Mouse (Mus musculus): ENCODE results near the gene Fignl1. TPM values are rescaled to one million over a fixed set of nuclear protein-coding genes. Genes with fewer than 3 reads are reported as not detected.

Fignl1 gene
- total and polyA plus RNA-seq, 3 experiments, result 3.6 to 120 (median 97.4) TPM

GRCm38 (mm10) chr11:11751091-11751490 lies 57.7 kb downstream of the Fignl1 start:
- Histone ChIP-seq H3K4me1 (ENCODE audit: insufficient read depth, low read depth, low read length) (peaks cover 4% of the 10 kb centered on the region; the same call in 1 of the 2 replicates), H3K9me3 (replicated peaks) (no peaks in the 10 kb centered on the region), H3K4me3 (ENCODE audit: low read depth, low read length) (no peak overlapping the region), H3K27me3 (ENCODE audit: insufficient read depth, low read length) (no peaks in the 10 kb centered on the region), H3K36me3 (replicated peaks) (peaks cover 100% of the 10 kb centered on the region)
- no peak for DNase-seq (ENCODE audit: low spot score)
- no peak for ATAC-seq (ENCODE audit: extremely low read depth, insufficient number of reproducible peaks, low FRiP score, poor library complexity, severe bottlenecking)
- TF ChIP-seq GATA2 (IDR thresholded peaks at IDR 0.05; ENCODE audit: borderline replicate concordance, low read depth, low read length) (no peak), CTCF (IDR thresholded peaks at IDR 0.05; ENCODE audit: low read depth, low read length) (no peak), GATA1 (IDR thresholded peaks at IDR 0.05; ENCODE audit: borderline replicate concordance, low read length) (no peak), POLR2AphosphoS5 (IDR thresholded peaks at IDR 0.05; ENCODE audit: insufficient replicate concordance, low read depth, low read length) (no peak), TAL1 (conservative IDR thresholded peaks at IDR 0.05; ENCODE audit: low read depth, low read length) (no peak)

GRCm38 (mm10) chr11:11744222-11744621 lies 64.5 kb downstream of the Fignl1 start:
- ATAC-seq (ENCODE audit: extremely low read depth, insufficient number of reproducible peaks, low FRiP score, poor library complexity, severe bottlenecking) (no peak), DNase-seq (ENCODE audit: low spot score) (no peak)
- Histone ChIP-seq H3K4me1 (ENCODE audit: insufficient read depth, low read depth, low read length) (peaks cover 30% of the 10 kb centered on the region), H3K9me3 (replicated peaks) (no peaks in the 10 kb centered on the region), H3K36me3 (replicated peaks) (peaks cover 83% of the 10 kb centered on the region), H3K4me3 (ENCODE audit: low read depth, low read length) (no peak overlapping the region), H3K27me3 (ENCODE audit: insufficient read depth, low read length) (no peaks in the 10 kb centered on the region)
- TF ChIP-seq TAL1 (conservative IDR thresholded peaks at IDR 0.05; ENCODE audit: low read depth, low read length) (no peak), CTCF (IDR thresholded peaks at IDR 0.05; ENCODE audit: low read depth, low read length) (no peak), GATA2 (IDR thresholded peaks at IDR 0.05; ENCODE audit: borderline replicate concordance, low read depth, low read length) (no peak), GATA1 (IDR thresholded peaks at IDR 0.05; ENCODE audit: borderline replicate concordance, low read length) (no peak), POLR2AphosphoS5 (IDR thresholded peaks at IDR 0.05; ENCODE audit: insufficient replicate concordance, low read depth, low read length) (no peak)

- Histone ChIP-seq H3K36me3 (replicated peaks) (peaks cover 81% of the 10 kb centered on the region), H3K27me3 (ENCODE audit: insufficient read depth, low read length) (no peaks in the 10 kb centered on the region), H3K4me3 (ENCODE audit: low read depth, low read length) (no peak overlapping the region), H3K9me3 (replicated peaks) (no peaks in the 10 kb centered on the region), H3K4me1 (ENCODE audit: insufficient read depth, low read depth, low read length) (peaks cover 42% of the 10 kb centered on the region)
- DNase-seq (ENCODE audit: low spot score), result peak; percentile 19
- TF ChIP-seq GATA1 (IDR thresholded peaks at IDR 0.05; ENCODE audit: borderline replicate concordance, low read length) (no peak), GATA2 (IDR thresholded peaks at IDR 0.05; ENCODE audit: borderline replicate concordance, low read depth, low read length) (no peak), POLR2AphosphoS5 (IDR thresholded peaks at IDR 0.05; ENCODE audit: insufficient replicate concordance, low read depth, low read length) (no peak), TAL1 (conservative IDR thresholded peaks at IDR 0.05; ENCODE audit: low read depth, low read length) (no peak), CTCF (IDR thresholded peaks at IDR 0.05; ENCODE audit: low read depth, low read length) (peak; percentile 45; the same call in 1 of the 2 replicates)
- peak; percentile 74 for ATAC-seq (ENCODE audit: extremely low read depth, insufficient number of reproducible peaks, low FRiP score, poor library complexity, severe bottlenecking)
Observed at GRCm38 (mm10) chr11:11742626-11743025, 66.1 kb downstream of the Fignl1 start.

GRCm38 (mm10) chr11:11741574-11741973 lies 67.2 kb downstream of the Fignl1 start:
- TF ChIP-seq TAL1 (conservative IDR thresholded peaks at IDR 0.05; ENCODE audit: low read depth, low read length) (no peak), CTCF (IDR thresholded peaks at IDR 0.05; ENCODE audit: low read depth, low read length) (no peak), GATA1 (IDR thresholded peaks at IDR 0.05; ENCODE audit: borderline replicate concordance, low read length) (no peak), GATA2 (IDR thresholded peaks at IDR 0.05; ENCODE audit: borderline replicate concordance, low read depth, low read length) (no peak), POLR2AphosphoS5 (IDR thresholded peaks at IDR 0.05; ENCODE audit: insufficient replicate concordance, low read depth, low read length) (no peak)
- Histone ChIP-seq H3K4me3 (ENCODE audit: low read depth, low read length) (no peak overlapping the region), H3K4me1 (ENCODE audit: insufficient read depth, low read depth, low read length) (peaks cover 49% of the 10 kb centered on the region), H3K27me3 (ENCODE audit: insufficient read depth, low read length) (no peaks in the 10 kb centered on the region), H3K9me3 (replicated peaks) (no peaks in the 10 kb centered on the region), H3K36me3 (replicated peaks) (peaks cover 80% of the 10 kb centered on the region)
- DNase-seq (ENCODE audit: low spot score) (no peak), ATAC-seq (ENCODE audit: extremely low read depth, insufficient number of reproducible peaks, low FRiP score, poor library complexity, severe bottlenecking) (no peak)

GRCm38 (mm10) chr11:11740603-11741002 lies 68.2 kb downstream of the Fignl1 start:
- no peak for ATAC-seq (ENCODE audit: extremely low read depth, insufficient number of reproducible peaks, low FRiP score, poor library complexity, severe bottlenecking)
- Histone ChIP-seq H3K4me1 (ENCODE audit: insufficient read depth, low read depth, low read length) (peaks cover 59% of the 10 kb centered on the region), H3K27me3 (ENCODE audit: insufficient read depth, low read length) (no peaks in the 10 kb centered on the region), H3K4me3 (ENCODE audit: low read depth, low read length) (no peak overlapping the region), H3K9me3 (replicated peaks) (no peaks in the 10 kb centered on the region), H3K36me3 (replicated peaks) (peaks cover 80% of the 10 kb centered on the region)
- TF ChIP-seq GATA2 (IDR thresholded peaks at IDR 0.05; ENCODE audit: borderline replicate concordance, low read depth, low read length), result no peak
- no peak for TF ChIP-seq GATA1 (IDR thresholded peaks at IDR 0.05; ENCODE audit: borderline replicate concordance, low read length)
- TF ChIP-seq CTCF (IDR thresholded peaks at IDR 0.05; ENCODE audit: low read depth, low read length), result no peak
- no peak for TF ChIP-seq TAL1 (conservative IDR thresholded peaks at IDR 0.05; ENCODE audit: low read depth, low read length)
- TF ChIP-seq POLR2AphosphoS5 (IDR thresholded peaks at IDR 0.05; ENCODE audit: insufficient replicate concordance, low read depth, low read length), result no peak
- no peak for DNase-seq (ENCODE audit: low spot score)

GRCm38 (mm10) chr11:11739054-11739453 lies 69.7 kb downstream of the Fignl1 start:
- peaks cover 80% of the 10 kb centered on the region for H3K36me3 ChIP-seq (replicated peaks)
- TF ChIP-seq POLR2AphosphoS5 (IDR thresholded peaks at IDR 0.05; ENCODE audit: insufficient replicate concordance, low read depth, low read length), result no peak
- TF ChIP-seq CTCF (IDR thresholded peaks at IDR 0.05; ENCODE audit: low read depth, low read length), result no peak
- TF ChIP-seq GATA1 (IDR thresholded peaks at IDR 0.05; ENCODE audit: borderline replicate concordance, low read length), result no peak
- no peak for TF ChIP-seq TAL1 (conservative IDR thresholded peaks at IDR 0.05; ENCODE audit: low read depth, low read length)
- TF ChIP-seq GATA2 (IDR thresholded peaks at IDR 0.05; ENCODE audit: borderline replicate concordance, low read depth, low read length), result no peak
- H3K4me1 ChIP-seq (ENCODE audit: insufficient read depth, low read depth, low read length), result peaks cover 74% of the 10 kb centered on the region
- DNase-seq (ENCODE audit: low spot score) (no peak), ATAC-seq (ENCODE audit: extremely low read depth, insufficient number of reproducible peaks, low FRiP score, poor library complexity, severe bottlenecking) (no peak)
- no peaks in the 10 kb centered on the region for H3K9me3 ChIP-seq (replicated peaks)
- no peak overlapping the region for H3K4me3 ChIP-seq (ENCODE audit: low read depth, low read length)
- H3K27me3 ChIP-seq (ENCODE audit: insufficient read depth, low read length), result no peaks in the 10 kb centered on the region
